Mouse (Mus musculus) ES-Bruce4 (cell line): ENCODE results near the gene Pyroxd1.

ENCODE experiments used
- CTCF ChIP-seq: IDR thresholded peaks from one replicate; pipeline ENCODE4 v1.8.1; 2011; ENCODE audit warnings: low read depth, low read length
- EP300 ChIP-seq: IDR thresholded peaks from 2 replicates; pipeline ENCODE4 v1.6.1; 2011; ENCODE audit warnings: low read depth, low read length; ENCODE audit not compliant: insufficient read depth

- TF ChIP-seq CTCF (no peak), EP300 (no peak)
These were observed 40.4 kb upstream of the Pyroxd1 start for GRCm38 (mm10) chr6:142305076-142305475.
